Mouse (Mus musculus) effector memory CD4-positive, alpha-beta T cell, adult 7 months (primary cell): ENCODE measurements around the gene 5730596B20Rik. TPM values are rescaled to one million over a fixed set of nuclear protein-coding genes. Genes with fewer than 3 reads are reported as not detected.

ENCODE experiments used
- polyA plus RNA-seq: library from polyadenylated mRNA; unstranded; fragments of 100-300 nt; shearing (Covaris generic); gene quantifications from one replicate; pipeline ENCODE4 v1.2.1, GENCODE M21; 2017

5730596B20Rik gene
- not detected for polyA plus RNA-seq

GRCm38 (mm10) chr6:52177061-52177735 is at the start of gene 5730596B20Rik:
Gene 5730596B20Rik, plus strand, starts transcription at chr6:52177498.

GRCm38 (mm10) chr6:52158276-52159051 is 18.8 kb upstream of the 5730596B20Rik start, which contains the start of gene Hoxa1:
Gene Hoxa1, minus strand, starts transcription at chr6:52158317.

GRCm38 (mm10) chr6:52164626-52165440 is 12.5 kb upstream of the 5730596B20Rik start, which contains the start of gene Hoxa2:
Gene Hoxa2, minus strand, starts transcription at chr6:52164831.

GRCm38 (mm10) chr6:52190906-52191810 is 13.9 kb downstream of the 5730596B20Rik start, which contains the start of gene Hoxa4:
Gene Hoxa4, minus strand, starts transcription at chr6:52191753.

GRCm38 (mm10) chr6:52204050-52204752 is 26.9 kb downstream of the 5730596B20Rik start, which contains the start of gene Hoxa5:
Gene Hoxa5, minus strand, starts transcription at chr6:52204587.

GRCm38 (mm10) chr6:52208072-52208867 is 31.0 kb downstream of the 5730596B20Rik start, which contains the start of gene Hoxa6:
Gene Hoxa6, minus strand, starts transcription at chr6:52208722.

GRCm38 (mm10) chr6:52213119-52213986 is 36.1 kb downstream of the 5730596B20Rik start, which contains the start of the genes Hoxa3 and Gm28308:
Gene Hoxa3, minus strand, starts transcription at chr6:52213336.
Gene Gm28308, minus strand, starts transcription at chr6:52213339.

GRCm38 (mm10) chr6:52221337-52221992 is 44.2 kb downstream of the 5730596B20Rik start, which contains the start of gene Hoxa7:
Gene Hoxa7, minus strand, starts transcription at chr6:52221854.

Other genes starting within 250 kb of the 5730596B20Rik start
- gene Skap2, start 164.9 kb upstream of the 5730596B20Rik start, polyA plus RNA-seq = 14.2 TPM
- not detected for gene Hoxa1, start 19.2 kb upstream of the 5730596B20Rik start, polyA plus RNA-seq
- not detected for gene Hoxa2, start 12.7 kb upstream of the 5730596B20Rik start, polyA plus RNA-seq
- not detected for gene Hoxa4, start 14.3 kb downstream of the 5730596B20Rik start, polyA plus RNA-seq
- gene Hoxa5, start 27.1 kb downstream of the 5730596B20Rik start, polyA plus RNA-seq = not detected
- gene Hoxa6, start 31.2 kb downstream of the 5730596B20Rik start, polyA plus RNA-seq = not detected
- gene Hoxa3, start 35.8 kb downstream of the 5730596B20Rik start, polyA plus RNA-seq = not detected
- not detected for gene Gm28308, start 35.8 kb downstream of the 5730596B20Rik start, polyA plus RNA-seq
- 1.9 TPM for gene Hoxa7, start 44.4 kb downstream of the 5730596B20Rik start, polyA plus RNA-seq
- 0.90 TPM for gene Hoxa9, start 53.6 kb downstream of the 5730596B20Rik start, polyA plus RNA-seq
- gene Hoxa10, start 63.4 kb downstream of the 5730596B20Rik start, polyA plus RNA-seq = not detected
- gene Hoxa11, start 68.3 kb downstream of the 5730596B20Rik start, polyA plus RNA-seq = not detected
- gene Hoxa13, start 83.4 kb downstream of the 5730596B20Rik start, polyA plus RNA-seq = not detected
- gene Evx1, start 136.0 kb downstream of the 5730596B20Rik start, polyA plus RNA-seq = 0.55 TPM